Mouse (Mus musculus): ENCODE measurements around the gene Fcho1.
A peak's percentile ranks its signal among the peaks of the same experiment; 100 is the strongest.

The Fcho1 gene

GRCm38 (mm10) chr8:71660325-71661120 lies 65.0 kb downstream of the Fcho1 start:
- DNase-seq (ENCODE audit: low spot score), result peak; percentile 93

- DNase-seq (ENCODE audit: low spot score), result no peak
Observed at GRCm38 (mm10) chr8:71659751-71660150, 65.8 kb downstream of the Fcho1 start.

DNA sequence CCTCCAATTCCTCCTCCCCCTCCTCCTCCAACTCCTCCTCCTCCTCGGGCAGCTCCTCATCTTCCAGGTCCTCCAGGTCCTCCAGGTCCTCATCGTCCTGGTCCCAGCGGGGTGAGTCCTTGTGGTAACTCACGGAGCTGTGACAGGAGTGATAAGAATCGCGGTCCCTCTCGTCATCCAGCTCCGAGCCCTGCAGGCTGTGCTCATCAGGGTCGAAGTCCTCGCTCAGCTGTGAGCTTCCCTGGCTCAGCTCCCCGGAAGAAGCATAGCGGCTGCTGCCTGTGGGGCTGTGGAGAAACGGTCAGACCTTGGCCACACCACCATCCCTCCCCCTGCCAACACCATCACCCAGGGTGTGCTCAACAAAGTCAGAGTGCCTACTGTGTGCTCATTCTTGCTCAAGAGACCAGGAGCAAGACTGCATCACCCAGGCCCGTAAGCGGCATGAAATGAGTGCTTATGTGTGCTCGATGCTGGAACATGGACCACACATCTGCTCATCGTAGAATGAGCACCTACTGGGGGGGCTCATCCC lies 66.9 kb downstream of the Fcho1 start:
- peak; percentile 39 for DNase-seq (ENCODE audit: low spot score)
